Mouse (Mus musculus) brain, embryonic 14.5 days (tissue): ENCODE measurements at regions not wholly inside any gene's neighbourhood (a gene's known extent, or its start where the extent isn't known, plus 50 kb on each side); places are given as distances from the start of the nearest gene placed in this dataset.

Source experiments
- CTCF ChIP-seq: fragments of 200-500 bp; IDR thresholded peaks from 2 replicates; pipeline ENCODE4 v1.5.1; 2012; ENCODE audit warnings: inconsistent platforms, mild to moderate bottlenecking, moderate library complexity, borderline replicate concordance; ENCODE audit not compliant: insufficient read depth, insufficient read length; ENCODE audit errors: extremely low read depth
- POLR2A ChIP-seq: fragments of 200-500 bp; IDR thresholded peaks from 2 replicates; pipeline ENCODE4 v1.6.1; 2012; ENCODE audit warnings: mild to moderate bottlenecking, inconsistent platforms, borderline replicate concordance; ENCODE audit not compliant: poor library complexity, insufficient read depth, insufficient read length, severe bottlenecking; ENCODE audit errors: extremely low read depth

GRCm38 (mm10) chr5:55293978-55294377 lies 1295.7 kb downstream of the Stim2 start:
- no peak for TF ChIP-seq CTCF
- no peak for TF ChIP-seq POLR2A
